Mouse (Mus musculus) heart, postnatal 36 days (tissue): ENCODE results near the gene Abca2. TPM values are rescaled to one million over a fixed set of nuclear protein-coding genes. Genes with fewer than 3 reads are reported as not detected.

Experiments used
- DNase-seq, 2 experiments: peaks; one replicate each; pipeline ENCODE4 v3.0.0; 2021 to 2022
- intact Hi-C: fragments of 180-260 bp; cut with DNase I; formaldehyde crosslinking; loops from one replicate; pipeline ENCODE4 v1.15.1; 2025
- total RNA-seq, 2 experiments: library from RNA; stranded (reverse); gene quantifications; 2 replicates each; pipeline ENCODE4 v1.2.3; 2021

Gene Abca2
- total RNA-seq, 2 experiments from 2014 or later, result 35.5 to 39.9 TPM

DNA sequence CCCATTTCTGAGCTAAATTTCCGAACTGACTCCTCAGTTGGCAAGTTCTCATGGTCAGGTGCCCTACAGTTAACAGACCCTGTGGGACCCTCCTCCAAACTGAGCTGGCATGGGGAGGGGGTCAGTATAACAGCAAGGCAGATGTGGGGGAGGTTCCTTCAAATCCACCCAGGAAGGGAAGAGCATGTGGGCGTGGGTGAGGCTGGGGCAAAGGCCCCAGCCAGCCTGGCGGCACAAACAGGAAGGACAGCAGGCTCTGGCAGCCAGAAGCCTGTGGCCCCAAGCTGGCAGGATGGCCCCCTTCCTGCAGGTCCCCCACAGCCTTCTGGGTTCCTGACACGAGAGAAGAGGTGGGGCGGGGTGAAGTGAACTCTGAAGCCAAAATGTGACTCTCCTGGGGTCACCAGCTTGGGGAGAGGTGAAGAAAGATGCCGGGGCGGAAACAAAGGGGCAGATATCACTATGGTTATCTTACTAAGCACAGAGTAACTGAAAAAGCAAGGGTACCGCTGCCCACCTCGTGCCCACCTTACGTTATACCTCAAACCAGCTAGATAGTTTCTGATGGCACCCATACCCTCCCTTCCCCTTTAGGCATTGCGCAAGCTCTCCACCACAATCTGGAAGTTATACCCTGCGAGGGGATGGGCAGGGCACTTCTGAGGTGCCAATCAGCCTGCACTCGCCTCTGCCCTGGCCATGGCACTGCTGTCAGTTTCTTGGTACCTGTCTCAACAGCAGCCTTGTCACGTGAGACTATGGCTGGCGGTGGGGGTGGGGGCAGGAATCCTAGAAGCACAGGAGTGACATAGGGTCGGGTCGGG is 5.7 kb upstream of the Abca2 start, which contains the start of gene Fut7:
Fut7 (plus strand) TSS at position 681 of the 824 bp plus-strand sequence.
- intact Hi-C loops, result loop anchor here (2.0 kb wide), 1 partner anchor 128 kb away; no protein-coding TSS in a partner anchor
- peak in 1 of 2 experiments; percentile 17 for DNase-seq

DNA sequence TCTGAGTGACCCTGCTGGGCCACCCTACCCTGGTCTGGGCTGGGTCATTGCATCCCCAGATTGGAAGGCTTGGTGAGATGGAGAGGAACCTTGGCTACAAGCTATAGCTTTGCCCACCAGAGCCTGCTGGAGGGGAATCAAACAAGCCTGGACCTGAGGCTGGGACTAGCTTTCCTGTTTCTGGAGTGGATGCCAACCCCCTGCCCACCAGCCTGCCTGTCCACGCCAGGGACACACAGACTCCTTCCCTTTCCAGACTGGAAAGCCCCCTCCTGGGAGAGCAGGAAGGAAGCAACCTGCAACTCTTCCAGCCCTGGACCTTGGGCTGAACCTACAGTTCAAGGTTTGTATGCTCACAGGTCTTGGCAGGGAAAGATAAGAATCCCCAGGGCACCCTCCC is 4.9 kb upstream of the Abca2 start:
- intact Hi-C loops, result loop anchor here (2.0 kb wide), 2 partner anchors 59 to 127 kb away; no protein-coding TSS in a partner anchor
- no peak for DNase-seq

DNA sequence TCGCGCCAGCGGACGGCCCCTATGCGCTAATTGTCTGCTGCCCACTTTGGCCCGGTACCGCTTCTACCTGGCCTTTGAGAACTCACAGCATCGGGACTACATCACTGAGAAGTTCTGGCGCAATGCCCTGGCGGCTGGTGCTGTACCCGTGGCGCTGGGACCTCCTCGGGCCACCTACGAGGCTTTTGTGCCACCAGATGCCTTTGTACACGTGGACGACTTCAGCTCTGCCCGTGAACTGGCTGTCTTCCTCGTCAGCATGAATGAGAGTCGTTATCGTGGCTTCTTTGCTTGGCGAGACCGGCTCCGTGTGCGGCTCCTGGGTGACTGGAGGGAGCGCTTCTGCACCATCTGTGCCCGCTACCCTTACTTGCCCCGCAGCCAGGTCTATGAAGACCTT is 3.0 kb upstream of the Abca2 start:
- no peak for DNase-seq
- intact Hi-C loops, result loop anchor here (2.0 to 5.0 kb wide), 2 partner anchors 57 to 72 kb away; no protein-coding TSS in a partner anchor

DNA sequence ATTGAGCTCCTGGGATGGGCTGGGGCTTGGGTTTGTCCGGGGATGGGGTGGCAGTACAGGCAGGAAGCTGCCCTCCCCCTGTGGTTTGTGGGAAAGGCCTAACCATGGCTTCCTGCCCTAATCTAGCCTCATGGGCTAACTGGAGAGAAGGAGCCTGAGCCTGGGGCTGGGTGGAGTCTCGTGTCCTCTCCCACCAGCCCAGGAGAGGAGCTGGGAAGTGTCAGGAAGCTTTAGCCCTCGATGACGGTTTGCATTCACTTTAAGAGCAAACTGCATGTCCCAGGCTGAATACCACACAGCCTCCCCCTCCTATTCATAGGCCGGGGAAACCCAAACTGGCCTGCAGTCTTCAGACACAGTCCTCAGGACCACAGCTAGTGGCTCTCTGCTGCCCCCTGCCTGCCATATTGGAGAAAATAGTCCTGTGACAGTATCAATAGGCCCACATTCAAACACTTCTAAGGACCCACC is 1.7 kb upstream of the Abca2 start:
- intact Hi-C loops, result loop anchor here (1.0 to 5.0 kb wide), 3 partner anchors 23 to 71 kb away; no protein-coding TSS in a partner anchor
- peak; percentile 68 to 79 for DNase-seq

DNA sequence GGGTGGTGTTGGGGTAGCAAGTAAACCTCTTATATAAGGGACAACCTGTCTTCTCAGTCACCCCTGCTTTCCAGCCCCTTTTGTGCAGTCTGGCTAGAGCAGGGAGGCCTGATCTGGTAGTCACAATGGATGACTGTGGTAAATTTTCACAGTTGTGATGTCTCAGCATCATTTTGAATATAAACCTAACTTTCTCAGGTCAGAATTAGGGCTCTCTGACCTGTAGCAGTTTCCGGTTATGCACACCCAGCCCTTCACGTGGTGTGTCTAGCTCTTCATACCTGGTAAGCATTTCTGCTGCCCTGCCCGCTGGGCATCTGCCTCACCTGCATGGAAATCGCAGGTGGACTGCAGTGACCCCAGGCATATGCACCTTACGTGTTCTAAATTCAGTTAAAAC is 1.2 kb upstream of the Abca2 start:
- intact Hi-C loops, result loop anchor here (1.0 to 5.0 kb wide), 3 partner anchors 24 to 70 kb away; no protein-coding TSS in a partner anchor
- DNase-seq, result no peak

DNA sequence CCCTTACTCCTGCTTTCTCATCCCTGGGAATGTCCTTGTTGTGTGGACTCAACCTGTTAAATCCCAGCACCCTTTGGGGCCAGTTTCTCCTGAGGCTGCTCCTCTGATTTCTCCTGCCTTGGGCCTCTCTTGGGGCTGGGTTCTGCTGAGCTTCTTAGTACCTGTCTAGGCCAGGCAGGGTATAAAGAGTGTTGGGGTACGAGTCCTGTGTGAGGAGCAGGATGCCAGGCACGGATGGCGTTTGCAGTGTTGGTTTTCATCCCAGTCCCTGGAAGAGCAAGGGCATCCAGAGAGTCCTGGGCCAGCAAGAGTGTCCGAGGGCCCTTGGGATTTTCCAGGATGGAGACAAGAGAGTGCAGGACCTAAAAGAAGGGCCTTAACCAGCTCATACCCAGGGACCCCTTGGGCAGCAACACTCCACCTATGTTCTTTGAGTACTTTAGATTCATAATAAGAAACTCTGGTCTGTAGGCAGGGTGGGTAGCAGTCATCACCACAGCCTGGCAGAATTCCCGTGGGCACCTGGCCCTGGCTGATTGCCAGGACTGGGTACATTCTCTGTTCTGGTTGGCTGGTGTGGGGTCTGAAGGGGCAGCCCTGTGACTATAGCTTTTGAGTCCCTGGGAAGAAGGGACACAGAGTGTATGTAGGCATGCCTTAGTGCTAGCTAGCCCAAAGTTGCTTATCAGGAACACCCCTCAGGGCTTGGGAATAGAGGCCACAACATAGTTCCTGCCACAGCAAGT is 1.1 kb downstream of the Abca2 start:
- intact Hi-C loops, result loop anchor here (2.0 to 5.0 kb wide), 3 partner anchors 31 to 97 kb away; partner anchors contain the start of genes Man1b1 and Paxx
- DNase-seq, result no peak

DNA sequence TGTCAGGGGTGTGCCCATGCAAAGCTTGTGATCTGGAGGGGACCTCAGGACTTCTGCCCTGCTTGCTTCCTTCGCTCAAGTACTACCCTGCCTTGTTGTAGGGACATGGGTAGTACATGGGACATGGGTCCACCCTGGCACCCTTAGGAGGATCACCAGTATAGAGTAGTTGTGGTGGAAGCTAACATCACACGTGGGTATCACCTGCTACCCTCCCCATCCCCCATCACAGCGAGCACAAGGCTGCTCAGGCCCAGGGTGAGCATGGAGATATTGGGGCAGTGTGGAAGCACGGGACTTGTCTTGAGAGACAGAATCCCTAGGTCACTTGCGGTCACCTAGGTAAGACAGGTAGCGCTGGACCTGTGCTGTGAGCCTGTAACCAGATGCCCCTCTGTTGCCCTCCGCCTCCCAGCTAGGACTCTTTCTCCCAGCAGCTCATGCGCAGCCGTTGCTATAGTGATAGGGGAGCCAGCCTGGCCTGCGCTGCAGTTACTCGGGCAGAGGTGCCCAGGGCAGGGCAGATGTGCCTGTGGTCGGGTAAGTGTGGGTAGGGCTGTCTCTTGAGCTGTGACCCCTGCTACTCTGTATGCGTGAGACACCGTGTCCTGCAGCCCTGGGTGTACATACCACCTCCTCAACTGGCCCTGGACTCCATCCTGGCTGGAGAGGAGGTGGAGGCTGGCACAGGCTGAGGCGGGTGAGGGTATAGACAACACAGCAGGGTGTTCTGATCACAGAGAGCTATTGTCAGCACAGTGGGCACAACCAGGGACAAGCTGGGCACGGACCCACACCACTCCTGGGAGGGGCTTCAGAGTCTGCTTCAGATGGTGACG is 2.1 kb downstream of the Abca2 start:
- intact Hi-C loops, result loop anchor here (2.0 kb wide), 1 partner anchor 30 kb away; the partner anchor contains the start of gene Paxx

DNA sequence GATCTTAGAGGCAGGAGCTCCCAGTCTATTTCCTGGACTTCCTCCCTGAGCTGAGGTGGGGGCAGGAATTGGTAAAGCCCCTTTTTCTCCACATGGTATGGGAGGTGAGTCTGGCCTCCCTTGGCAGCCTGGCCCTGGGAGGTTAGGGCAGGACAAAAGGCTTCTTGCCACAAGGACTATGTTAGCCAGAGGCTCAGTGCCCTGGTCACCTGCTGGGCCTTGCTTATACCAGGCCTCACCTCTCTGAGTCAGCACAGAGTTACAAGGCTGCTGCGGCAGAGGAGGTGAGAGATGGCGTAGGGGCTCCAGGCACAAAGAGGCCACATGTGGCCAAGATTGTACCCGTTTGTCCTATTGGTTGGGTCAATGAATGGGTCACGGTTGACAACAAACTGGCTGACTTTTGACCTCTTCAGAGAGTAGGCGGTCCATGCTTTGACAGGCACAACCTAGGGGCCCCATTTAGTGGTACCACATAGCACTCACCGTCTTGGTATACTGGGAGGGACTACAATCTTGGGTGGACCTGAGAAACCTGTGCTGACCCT is 2.9 kb downstream of the Abca2 start:
- intact Hi-C loops, result loop anchor here (2.0 kb wide), 1 partner anchor 29 kb away; the partner anchor contains the start of gene Paxx
- no peak for DNase-seq

More for the DNA sequence above, 2.1 kb downstream of the Abca2 start:
- no peak for DNase-seq

DNA sequence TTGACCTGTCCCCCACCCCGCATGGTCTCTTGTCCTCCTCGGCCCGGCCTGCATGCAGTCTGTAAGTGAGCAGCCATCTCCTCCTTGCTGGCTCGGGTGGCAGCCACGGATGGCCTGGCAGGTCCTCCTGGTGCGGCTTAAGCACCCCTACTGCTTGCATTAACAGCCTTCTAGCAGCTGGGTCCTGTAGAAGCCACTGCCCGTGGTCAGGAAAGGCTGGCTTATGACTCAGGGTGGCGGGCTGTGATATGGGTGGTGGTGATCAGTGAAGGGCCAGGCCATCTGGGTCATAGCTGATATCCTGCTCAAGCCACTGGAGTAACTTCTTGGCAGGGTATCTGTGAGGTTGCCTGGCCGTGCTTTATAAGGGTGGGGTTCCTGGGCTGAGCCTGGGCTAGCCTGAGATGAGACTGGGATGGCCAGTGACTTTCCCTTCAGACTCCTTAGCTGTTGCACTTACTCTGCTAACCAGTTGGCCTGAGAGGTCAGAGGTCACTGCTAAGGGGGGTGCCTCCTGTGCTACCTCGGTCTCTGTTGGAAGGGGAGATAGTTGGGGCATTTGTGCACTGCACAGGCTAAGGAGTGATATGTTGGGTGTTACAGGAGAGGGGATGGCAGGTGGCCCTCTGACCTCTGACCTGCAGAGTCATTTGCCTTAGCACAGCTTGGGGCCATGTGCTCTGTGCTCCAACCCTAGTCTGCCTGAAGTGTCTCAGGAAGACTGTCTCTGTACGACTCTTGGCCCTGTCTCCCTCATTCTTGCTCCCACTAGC is 4.0 kb downstream of the Abca2 start:
- DNase-seq, result no peak
- intact Hi-C loops, result no loop called here

DNA sequence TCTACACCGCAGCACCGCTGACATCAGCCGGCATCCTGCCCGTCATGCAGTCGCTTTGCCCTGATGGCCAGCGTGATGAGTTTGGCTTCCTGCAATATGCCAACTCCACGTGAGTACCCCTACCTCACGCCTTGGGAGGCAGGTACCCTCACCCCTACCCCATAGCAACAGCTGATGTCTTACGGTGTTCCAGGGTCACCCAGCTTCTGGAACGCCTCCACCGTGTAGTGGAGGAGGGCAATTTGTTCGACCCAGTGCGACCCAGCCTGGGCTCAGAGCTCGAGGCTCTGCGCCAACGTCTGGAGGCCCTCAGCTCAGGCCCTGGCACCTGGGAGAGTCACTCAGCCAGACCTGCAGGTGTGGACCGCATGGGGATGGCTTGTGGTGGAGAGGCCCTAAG is 4.6 kb downstream of the Abca2 start:
- no peak for DNase-seq
- intact Hi-C loops, result no loop called here

DNA sequence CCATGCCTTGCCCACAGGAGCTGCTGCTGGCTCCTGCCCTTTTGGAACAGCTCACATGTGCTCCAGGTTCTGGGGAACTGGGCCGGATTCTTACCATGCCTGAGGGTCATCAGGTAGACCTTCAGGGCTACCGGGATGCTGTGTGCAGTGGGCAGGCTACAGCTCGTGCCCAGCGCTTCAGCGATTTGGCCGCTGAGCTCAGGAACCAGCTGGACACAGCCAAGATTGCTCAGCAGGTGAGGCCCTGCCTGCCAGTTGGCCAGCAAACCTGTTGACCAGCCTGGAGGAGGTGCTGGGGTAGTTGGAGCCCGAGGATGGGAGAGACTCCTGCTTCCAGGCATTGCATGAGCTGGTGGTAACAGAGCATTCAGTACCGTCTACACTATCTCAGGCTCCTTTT is 5.8 kb downstream of the Abca2 start:
- intact Hi-C loops, result no loop called here
- DNase-seq, result no peak

DNA sequence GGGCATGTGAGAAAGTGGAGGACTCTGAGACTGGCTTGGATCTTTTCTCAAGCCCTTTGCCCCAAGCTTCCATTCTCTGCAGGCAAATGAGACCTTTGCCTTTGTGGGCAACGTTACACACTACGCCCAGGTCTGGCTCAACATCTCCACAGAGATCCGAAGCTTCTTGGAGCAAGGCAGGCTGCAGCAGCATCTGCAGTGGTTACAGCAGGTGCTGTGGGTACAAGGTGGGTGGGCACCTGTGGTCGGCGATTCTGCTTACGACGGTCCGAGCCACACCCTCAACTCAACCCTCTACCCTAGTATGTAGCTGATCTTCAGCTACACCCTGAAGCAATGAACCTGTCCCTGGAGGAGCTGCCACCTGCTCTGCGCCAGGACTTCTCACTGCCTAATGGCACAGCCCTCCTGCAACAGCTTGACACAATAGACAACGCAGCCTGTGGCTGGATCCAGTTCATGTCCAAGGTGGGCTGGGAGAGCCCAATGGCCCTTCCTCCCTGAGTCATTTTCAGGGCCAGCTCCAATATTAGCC is 7.8 kb downstream of the Abca2 start:
- no peak for DNase-seq
- intact Hi-C loops, result no loop called here

DNA sequence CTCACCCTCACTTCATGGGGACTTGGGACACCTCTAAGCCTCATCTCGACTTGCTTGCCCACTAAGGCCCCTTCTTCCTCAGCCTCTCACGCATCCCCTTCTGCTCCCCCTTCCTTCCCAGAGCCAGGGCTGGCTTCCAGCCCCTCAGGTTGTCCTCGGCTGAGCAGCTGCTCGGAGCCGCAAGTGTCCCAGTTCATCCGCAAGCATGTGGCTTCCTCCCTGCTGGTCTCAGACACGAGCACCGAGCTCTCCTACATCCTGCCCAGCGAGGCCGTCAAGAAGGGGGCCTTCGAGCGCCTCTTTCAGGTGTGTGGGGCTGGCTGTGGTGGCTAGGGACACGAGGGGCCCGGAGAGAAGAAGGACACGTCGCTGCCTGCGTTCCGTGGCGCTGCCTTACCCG is 12.6 kb downstream of the Abca2 start:
- DNase-seq, result no peak
- intact Hi-C loops, result no loop called here

DNA sequence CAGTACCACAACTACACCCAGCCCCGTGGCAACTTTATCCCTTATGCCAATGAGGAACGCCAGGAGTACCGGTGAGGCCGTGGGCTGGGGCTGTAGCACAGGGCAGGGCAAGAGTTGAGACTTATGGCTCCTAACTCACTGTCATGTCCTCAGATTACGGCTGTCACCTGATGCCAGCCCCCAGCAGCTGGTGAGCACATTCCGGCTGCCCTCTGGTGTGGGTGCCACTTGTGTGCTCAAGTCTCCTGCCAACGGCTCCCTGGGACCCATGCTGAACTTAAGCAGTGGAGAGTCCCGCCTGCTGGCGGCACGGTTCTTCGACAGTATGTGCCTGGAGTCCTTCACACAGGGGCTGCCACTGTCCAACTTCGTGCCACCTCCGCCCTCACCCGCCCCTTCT is 14.2 kb downstream of the Abca2 start:
- intact Hi-C loops, result no loop called here
- no peak for DNase-seq

DNA sequence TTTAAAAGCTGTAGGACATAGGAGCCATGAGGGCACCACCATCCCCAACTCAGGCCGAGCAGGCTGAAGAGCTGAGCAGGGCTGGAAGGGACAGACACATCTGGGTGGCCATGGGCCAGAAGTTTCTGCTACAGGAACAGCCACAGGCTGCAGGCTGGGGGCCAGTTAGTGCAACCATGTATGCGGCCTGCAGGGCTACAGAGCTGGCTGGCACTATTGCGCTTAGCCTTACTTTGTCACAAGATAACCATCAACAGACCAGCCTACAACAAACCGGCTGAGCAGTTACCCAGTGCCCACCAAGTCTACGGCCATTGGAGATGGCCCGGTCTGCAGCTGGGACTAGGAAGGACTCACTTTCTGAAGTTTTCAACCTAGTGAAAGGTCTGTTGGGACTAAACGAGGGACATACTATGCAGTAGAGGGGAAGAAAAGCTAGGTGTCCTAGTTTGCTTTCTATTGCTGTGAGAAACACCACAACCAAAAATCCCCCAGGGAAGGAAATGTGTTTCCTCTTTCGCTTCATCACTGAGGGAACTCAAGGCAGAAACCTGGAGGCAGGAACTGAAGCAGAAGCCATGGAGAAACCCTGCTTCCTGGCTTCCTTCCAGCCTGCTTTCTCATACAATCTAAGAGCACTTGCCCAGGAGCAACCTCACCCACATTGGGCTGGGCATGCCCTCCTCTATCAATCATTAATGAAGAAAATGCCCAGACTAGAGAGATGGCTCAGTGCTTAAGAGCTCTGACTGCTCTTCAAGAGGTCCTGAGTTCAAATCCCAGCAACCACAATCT is 22.5 kb downstream of the Abca2 start:
- DNase-seq, result no peak
- intact Hi-C loops, result no loop called here

DNA sequence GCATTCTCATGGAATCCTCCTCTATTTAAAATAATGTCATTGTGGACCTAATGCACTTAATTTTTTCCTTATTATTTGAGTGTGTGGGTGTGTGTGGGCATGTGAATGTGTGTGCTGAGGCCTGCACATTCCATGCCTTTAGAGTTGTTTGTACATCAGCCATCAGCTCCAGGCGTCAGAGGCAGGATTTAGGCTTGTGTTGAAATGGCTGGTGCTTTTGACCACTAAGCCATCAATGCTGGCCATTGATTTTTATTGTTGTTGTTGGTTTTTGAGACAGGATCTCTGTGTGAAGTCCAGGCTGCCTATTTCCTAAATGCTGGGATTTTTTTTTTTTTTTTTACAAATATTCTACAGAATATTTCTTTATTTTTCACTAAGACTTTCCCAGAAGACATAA is 24.4 kb downstream of the Abca2 start:
- intact Hi-C loops, result no loop called here
- DNase-seq, result no peak

DNA sequence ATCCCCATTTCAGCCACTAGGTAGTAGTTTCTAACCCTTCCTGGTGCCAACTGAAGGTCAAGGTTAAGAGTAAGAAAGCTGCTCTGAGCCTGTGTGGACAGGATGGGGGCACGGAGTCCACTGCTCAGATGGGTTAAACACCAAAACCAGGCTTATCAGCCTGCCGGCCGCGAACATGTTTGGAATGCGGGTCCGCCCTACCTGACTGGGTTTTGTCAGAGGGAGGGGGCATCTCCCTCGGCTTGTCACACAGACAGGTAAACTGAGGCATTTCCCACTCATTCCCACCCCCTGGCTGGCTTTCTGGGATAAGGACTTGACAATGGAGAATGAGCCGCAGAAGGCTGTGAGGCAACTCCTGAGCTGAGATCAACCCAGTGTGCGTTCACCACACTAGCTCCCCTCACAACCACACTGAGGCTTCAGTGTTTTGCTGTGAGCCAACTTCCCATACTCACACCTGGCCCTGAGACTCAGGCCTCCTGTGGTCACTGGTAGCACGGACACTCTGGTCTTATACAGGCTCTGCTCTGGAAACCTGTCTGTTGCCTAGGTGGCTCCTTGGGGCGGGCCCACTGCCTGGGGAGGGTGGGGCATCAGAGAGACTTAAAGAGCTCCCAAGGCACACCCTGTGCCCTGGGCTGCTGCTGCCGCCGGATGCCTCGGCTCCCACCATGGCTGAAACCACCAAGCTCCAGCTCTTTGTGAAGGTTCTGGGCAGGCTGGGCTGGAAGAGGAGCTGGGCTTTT is 27.9 kb downstream of the Abca2 start, which contains the start of gene Clic3:
Clic3 (plus strand) TSS at position 634 of the 749 bp plus-strand sequence.
- intact Hi-C loops, result no loop called here
- DNase-seq, result no peak
